Mouse (Mus musculus) forebrain, postnatal 0 days (tissue): ENCODE data around the gene Mboat2. TPM values are rescaled to one million over a fixed set of nuclear protein-coding genes. Genes with fewer than 3 reads are reported as not detected.

Source experiments
- ATAC-seq: fragments of 200-750 bp; cut with Nextera tagmentation; 2 replicates; pipeline ENCODE4 v1.8.0; 2017; ENCODE audit warnings: mild to moderate bottlenecking, moderate library complexity
- DNase-seq: peaks from one replicate; pipeline ENCODE4 v3.0.0-alpha.2; 2015
- H3K27ac ChIP-seq: fragments of 300-500 bp; sonication (generic); 2 replicates; pipeline ENCODE4 v1.5.1; 2014; ENCODE audit warnings: low read depth, mild to moderate bottlenecking, antibody characterized with exemption, low read length, moderate library complexity, mixed read lengths
- H3K27me3 ChIP-seq: fragments of 300-500 bp; sonication (generic); 2 replicates; pipeline ENCODE4 v1.6.1; 2014; ENCODE audit warnings: mild to moderate bottlenecking, low read length, mixed read lengths; ENCODE audit not compliant: insufficient read depth
- H3K36me3 ChIP-seq: fragments of 300-500 bp; sonication (generic); 2 replicates; pipeline ENCODE4 v1.6.1; 2014; ENCODE audit warnings: mild to moderate bottlenecking, moderate library complexity; ENCODE audit not compliant: insufficient read depth
- H3K4me1 ChIP-seq: fragments of 300-500 bp; sonication (generic); 2 replicates; pipeline ENCODE4 v1.6.1; 2014; ENCODE audit warnings: antibody characterized with exemption; ENCODE audit not compliant: insufficient read depth
- H3K4me2 ChIP-seq: fragments of 300-500 bp; sonication (generic); 2 replicates; pipeline ENCODE4 v1.6.1; 2014; ENCODE audit warnings: low read depth, mild to moderate bottlenecking, moderate library complexity
- H3K4me3 ChIP-seq: fragments of 300-500 bp; sonication (generic); 2 replicates; pipeline ENCODE4 v1.5.1; 2014; ENCODE audit warnings: low read depth, low read length, mixed read lengths
- H3K9ac ChIP-seq: fragments of 300-500 bp; sonication (generic); 2 replicates; pipeline ENCODE4 v1.6.1; 2014; ENCODE audit warnings: mild to moderate bottlenecking
- H3K9me3 ChIP-seq: fragments of 300-500 bp; sonication (generic); 2 replicates; pipeline ENCODE4 v1.6.1; 2016; ENCODE audit warnings: low read length
- CTCF ChIP-seq: sonication (generic); IDR thresholded peaks from 2 replicates; pipeline ENCODE4 v1.5.1; 2016; ENCODE audit warnings: antibody characterized with exemption, control low read depth, low read depth
- WGBS: fragments of 180-500 bp; shearing (Covaris S2); extraction: QIAGEN DNeasy Blood & Tissue Kit; methylation state at CpG from one replicate; pipeline ENCODE4 v1.1.7; 2014; 5-methylcytosine and 5-hydroxymethylcytosine counted together
- polyA plus RNA-seq: library from polyadenylated mRNA; unstranded; fragments of >200 nt; fragmentation: Nextera tagmentation; extraction: Ambion mirVana; gene quantifications from 2 replicates; pipeline ENCODE4 v1.2.1, GENCODE M21; 2015
- total RNA-seq: library from RNA; depleted of rRNA; stranded (reverse); fragments of >200 nt; gene quantifications from 2 replicates; pipeline ENCODE4 v1.2.3, GENCODE M21; 2014

Gene Mboat2
- total and polyA plus RNA-seq, 2 experiments from 2014 or later, result 69.3 to 73.2 TPM

GRCm38 (mm10) chr12:24918575-24919262, 88.0 kb downstream of the Mboat2 start:
- Histone ChIP-seq H3K4me1 (no peaks in the 10 kb centered on the region), H3K27me3 (no peaks in the 10 kb centered on the region), H3K9me3 (no peaks in the 10 kb centered on the region), H3K27ac (no peak overlapping the region), H3K4me2 (no peak overlapping the region), H3K9ac (no peak overlapping the region), H3K4me3 (no peak overlapping the region), H3K36me3 (0 out of 2 replicates have a peak, but pooled peaks cover 5% of the 10 kb centered on the region)
- ATAC-seq (peak; percentile 25; the same call in 1 of the 2 replicates), DNase-seq (no peak)
- no peak for TF ChIP-seq CTCF
- WGBS, result 70% methylated on average over 12 of the region's 12 CpGs

DNA sequence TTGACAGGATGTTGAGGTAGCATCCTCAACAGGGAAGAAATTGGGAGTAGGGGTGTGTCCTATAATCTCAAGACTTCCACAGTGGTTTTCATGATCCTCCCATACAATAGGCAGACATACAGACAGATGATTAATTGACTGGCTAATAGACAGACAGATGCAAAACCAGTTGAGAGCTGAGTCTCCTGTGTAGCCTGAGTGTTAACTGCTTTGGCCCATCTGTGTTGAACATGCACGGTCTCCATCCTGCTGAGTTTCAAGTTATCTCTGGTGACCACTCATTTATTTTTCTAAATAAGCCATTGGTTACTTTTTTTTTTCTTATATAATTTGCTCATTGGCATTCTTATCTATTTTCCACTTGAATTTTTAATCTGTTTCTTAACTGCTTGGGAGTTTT, 90.2 kb downstream of the Mboat2 start:
- Histone ChIP-seq H3K4me3 (no peak overlapping the region), H3K4me1 (no peaks in the 10 kb centered on the region), H3K36me3 (peaks cover 9% of the 10 kb centered on the region; the same call in 1 of the 2 replicates), H3K4me2 (no peak overlapping the region), H3K9me3 (no peaks in the 10 kb centered on the region), H3K27me3 (no peaks in the 10 kb centered on the region), H3K27ac (no peak overlapping the region), H3K9ac (no peak overlapping the region)
- DNase-seq, result no peak
- no peak for TF ChIP-seq CTCF
- ATAC-seq, result no peak
- WGBS, result 93% methylated on average over 1 of the region's 1 CpGs

GRCm38 (mm10) chr12:24924003-24924402, 93.3 kb downstream of the Mboat2 start:
- TF ChIP-seq CTCF, result no peak
- ATAC-seq (no peak), DNase-seq (no peak)
- Histone ChIP-seq H3K4me1 (no peaks in the 10 kb centered on the region), H3K9ac (no peak overlapping the region), H3K4me2 (no peak overlapping the region), H3K9me3 (no peaks in the 10 kb centered on the region), H3K27me3 (no peaks in the 10 kb centered on the region), H3K4me3 (no peak overlapping the region), H3K27ac (no peak overlapping the region), H3K36me3 (peaks cover 5% of the 10 kb centered on the region; the same call in 1 of the 2 replicates)
- WGBS, result 81% methylated on average over 4 of the region's 4 CpGs

DNA sequence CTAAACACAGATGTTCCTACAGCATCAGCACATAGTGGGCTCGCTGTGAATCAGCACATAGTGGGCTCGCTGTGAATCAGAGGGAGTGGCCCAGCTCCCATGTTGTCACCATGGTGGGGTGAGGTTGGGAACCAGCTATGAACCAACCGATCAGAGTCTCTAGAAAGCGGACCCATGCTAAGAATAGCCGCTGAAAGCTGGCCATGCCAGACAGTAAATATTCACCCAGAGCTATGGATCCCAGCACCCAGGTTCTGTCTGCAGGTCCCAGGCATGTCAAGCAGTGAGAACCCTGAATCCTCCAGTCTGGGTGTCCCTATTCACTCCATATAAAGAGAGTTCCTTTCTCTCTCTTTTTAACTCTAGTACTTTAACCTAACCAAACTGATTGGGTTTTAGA, 94.6 kb downstream of the Mboat2 start:
- no peak overlapping the region for H3K27ac ChIP-seq
- DNase-seq, result no peak
- WGBS, result 86% methylated on average over 5 of the region's 5 CpGs
- TF ChIP-seq CTCF, result no peak
- H3K4me1 ChIP-seq, result no peaks in the 10 kb centered on the region
- H3K9ac ChIP-seq, result no peak overlapping the region
- no peaks in the 10 kb centered on the region for H3K9me3 ChIP-seq
- no peak overlapping the region for H3K4me2 ChIP-seq
- H3K36me3 ChIP-seq, result peaks cover 5% of the 10 kb centered on the region; the same call in 1 of the 2 replicates
- no peak overlapping the region for H3K4me3 ChIP-seq
- no peaks in the 10 kb centered on the region for H3K27me3 ChIP-seq
- ATAC-seq, result no peak

GRCm38 (mm10) chr12:24925684-24926083, 95.0 kb downstream of the Mboat2 start:
- H3K36me3 ChIP-seq, result peaks cover 5% of the 10 kb centered on the region; the same call in 1 of the 2 replicates
- no peak overlapping the region for H3K4me2 ChIP-seq
- TF ChIP-seq CTCF, result no peak
- ATAC-seq, result no peak
- no peaks in the 10 kb centered on the region for H3K27me3 ChIP-seq
- no peak overlapping the region for H3K27ac ChIP-seq
- no peaks in the 10 kb centered on the region for H3K9me3 ChIP-seq
- no peak overlapping the region for H3K4me3 ChIP-seq
- DNase-seq, result no peak
- 53% methylated on average over 4 of the region's 4 CpGs for WGBS
- H3K9ac ChIP-seq, result no peak overlapping the region
- no peaks in the 10 kb centered on the region for H3K4me1 ChIP-seq

DNA sequence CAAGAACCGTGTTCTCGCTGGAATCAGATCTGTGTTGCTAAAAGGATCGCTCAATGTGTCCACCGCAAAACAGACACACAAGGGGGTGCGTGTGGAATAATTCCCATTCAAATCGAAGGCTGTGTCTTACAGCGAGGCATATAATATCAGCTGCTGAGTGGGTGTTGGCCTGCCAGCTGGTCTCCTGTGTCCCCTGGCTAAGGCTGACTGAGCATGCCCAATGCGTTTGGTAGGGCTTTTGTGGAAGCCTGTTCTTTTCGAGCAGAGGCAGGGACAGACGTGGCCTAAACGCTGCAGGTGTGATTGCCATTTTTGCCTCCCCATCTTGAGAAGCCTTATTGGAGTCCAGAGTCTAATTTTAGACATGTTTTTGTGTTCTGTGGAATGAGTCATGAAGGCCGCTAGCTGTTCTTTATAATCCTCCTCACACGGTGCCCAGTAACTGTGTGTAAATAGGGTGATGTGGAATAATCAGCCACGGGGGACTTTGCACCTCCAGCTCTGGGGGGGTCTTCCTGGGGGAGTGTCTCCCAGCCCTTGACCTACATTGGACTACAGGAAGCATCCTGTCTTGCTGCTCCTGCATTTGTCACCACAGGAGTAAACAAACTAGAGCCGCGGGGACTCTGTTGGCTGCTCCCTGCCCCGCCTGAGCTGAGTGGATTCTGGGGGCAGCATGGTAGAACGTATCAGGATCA, 97.5 kb downstream of the Mboat2 start:
- ATAC-seq (peak; percentile 80), DNase-seq (peak; percentile 60)
- 43% methylated on average over 18 of the region's 18 CpGs for WGBS
- Histone ChIP-seq H3K9me3 (no peaks in the 10 kb centered on the region), H3K4me3 (no peak overlapping the region), H3K4me1 (no peaks in the 10 kb centered on the region), H3K4me2 (no peak overlapping the region), H3K36me3 (peaks cover 5% of the 10 kb centered on the region; the same call in 1 of the 2 replicates), H3K27me3 (no peaks in the 10 kb centered on the region), H3K9ac (no peak overlapping the region), H3K27ac (peak overlapping the region; percentile 35; the same call in 1 of the 2 replicates)
- no peak for TF ChIP-seq CTCF

DNA sequence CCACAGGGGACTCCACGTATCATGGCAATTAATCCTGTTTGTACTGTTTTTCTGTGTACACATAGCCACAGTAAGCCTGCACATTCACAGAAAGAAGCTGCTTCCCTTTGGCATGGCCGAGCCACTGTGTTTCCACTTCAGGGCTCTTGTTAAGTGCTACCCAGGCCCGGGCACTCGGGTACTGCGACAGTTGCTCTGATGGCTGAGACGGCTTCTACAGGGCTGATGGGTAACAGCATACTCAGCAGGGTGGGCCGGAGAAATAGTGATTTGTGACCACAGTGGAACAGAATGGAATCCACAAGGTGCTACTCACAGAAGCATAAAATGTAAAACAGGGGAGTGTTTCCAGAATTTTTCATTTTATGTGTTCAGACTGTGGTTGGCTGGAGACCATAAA, 98.4 kb downstream of the Mboat2 start:
- Histone ChIP-seq H3K9me3 (no peaks in the 10 kb centered on the region), H3K4me3 (no peak overlapping the region), H3K4me1 (no peaks in the 10 kb centered on the region), H3K27ac (peak overlapping the region; percentile 35; the same call in 1 of the 2 replicates), H3K36me3 (peaks cover 5% of the 10 kb centered on the region; the same call in 1 of the 2 replicates), H3K4me2 (no peak overlapping the region), H3K27me3 (no peaks in the 10 kb centered on the region), H3K9ac (no peak overlapping the region)
- WGBS, result 58% methylated on average over 7 of the region's 7 CpGs
- DNase-seq (no peak), ATAC-seq (0 out of 2 replicates have a peak, but pooled peaks have one; percentile 12)
- TF ChIP-seq CTCF, result no peak
